Mouse (Mus musculus): ENCODE data around the gene Ift22. TPM values are rescaled to one million over a fixed set of nuclear protein-coding genes. Genes with fewer than 3 reads are reported as not detected.

The Ift22 gene
- polyA plus RNA-seq, 1 experiment: 58.7 TPM

- Histone ChIP-seq H3K27ac (ENCODE audit: insufficient read depth, low read length) (peak overlapping the region; percentile 54; the same call in 1 of the 2 replicates), H3K27me3 (ENCODE audit: control insufficient read depth, insufficient read depth, low read length) (no peaks in the 10 kb centered on the region), H3K4me3 (replicated peaks; ENCODE audit: insufficient read depth, low read depth, low read length) (peak overlapping the region; percentile 93), H3K4me1 (ENCODE audit: control insufficient read depth, insufficient read depth, low read length) (peaks cover 5% of the 10 kb centered on the region)
- TF ChIP-seq CTCF (IDR thresholded peaks at IDR 0.05; ENCODE audit: borderline replicate concordance, insufficient read depth, low read depth, low read length) (no peak), POLR2A (IDR thresholded peaks at IDR 0.05; ENCODE audit: borderline replicate concordance, insufficient read depth, low read length) (no peak)
- 1% methylated on average over 12 of the region's 12 CpGs for WGBS
- peak; percentile 52 to 65 for DNase-seq
Measured at GRCm38 (mm10) chr5:136953440-136953951, 45.5 kb downstream of the Ift22 start.

GRCm38 (mm10) chr5:136955622-136956021 lies 47.7 kb downstream of the Ift22 start:
- DNase-seq: no peak
- TF ChIP-seq POLR2A (IDR thresholded peaks at IDR 0.05; ENCODE audit: borderline replicate concordance, insufficient read depth, low read length) (no peak), CTCF (IDR thresholded peaks at IDR 0.05; ENCODE audit: borderline replicate concordance, insufficient read depth, low read depth, low read length) (no peak)
- WGBS: 89% methylated on average over 4 of the region's 4 CpGs
- Histone ChIP-seq H3K4me3 (replicated peaks; ENCODE audit: insufficient read depth, low read depth, low read length) (no peak overlapping the region), H3K27me3 (ENCODE audit: control insufficient read depth, insufficient read depth, low read length) (no peaks in the 10 kb centered on the region), H3K4me1 (ENCODE audit: control insufficient read depth, insufficient read depth, low read length) (peaks cover 8% of the 10 kb centered on the region), H3K27ac (ENCODE audit: insufficient read depth, low read length) (no peak overlapping the region)

- Histone ChIP-seq H3K4me3 (replicated peaks; ENCODE audit: insufficient read depth, low read depth, low read length) (no peak overlapping the region), H3K27ac (ENCODE audit: insufficient read depth, low read length) (no peak overlapping the region), H3K27me3 (ENCODE audit: control insufficient read depth, insufficient read depth, low read length) (no peaks in the 10 kb centered on the region), H3K4me1 (ENCODE audit: control insufficient read depth, insufficient read depth, low read length) (peaks cover 12% of the 10 kb centered on the region)
- WGBS: 92% methylated on average over 1 of the region's 1 CpGs
- DNase-seq: no peak
- TF ChIP-seq CTCF (IDR thresholded peaks at IDR 0.05; ENCODE audit: borderline replicate concordance, insufficient read depth, low read depth, low read length): no peak
- no peak for TF ChIP-seq POLR2A (IDR thresholded peaks at IDR 0.05; ENCODE audit: borderline replicate concordance, insufficient read depth, low read length)
Measured at GRCm38 (mm10) chr5:136957250-136957649, 49.3 kb downstream of the Ift22 start.

GRCm38 (mm10) chr5:136958991-136959605 lies 51.1 kb downstream of the Ift22 start:
- H3K4me3 ChIP-seq (replicated peaks; ENCODE audit: insufficient read depth, low read depth, low read length): no peak overlapping the region
- TF ChIP-seq POLR2A (IDR thresholded peaks at IDR 0.05; ENCODE audit: borderline replicate concordance, insufficient read depth, low read length) (no peak), CTCF (IDR thresholded peaks at IDR 0.05; ENCODE audit: borderline replicate concordance, insufficient read depth, low read depth, low read length) (no peak)
- no peak overlapping the region for H3K27ac ChIP-seq (ENCODE audit: insufficient read depth, low read length)
- DNase-seq: no peak
- H3K4me1 ChIP-seq (ENCODE audit: control insufficient read depth, insufficient read depth, low read length): peaks cover 11% of the 10 kb centered on the region
- 40% methylated on average over 5 of the region's 5 CpGs for WGBS
- no peaks in the 10 kb centered on the region for H3K27me3 ChIP-seq (ENCODE audit: control insufficient read depth, insufficient read depth, low read length)

GRCm38 (mm10) chr5:136960053-136960452 lies 52.1 kb downstream of the Ift22 start:
- Histone ChIP-seq H3K27ac (ENCODE audit: insufficient read depth, low read length) (no peak overlapping the region), H3K27me3 (ENCODE audit: control insufficient read depth, insufficient read depth, low read length) (no peaks in the 10 kb centered on the region), H3K4me1 (ENCODE audit: control insufficient read depth, insufficient read depth, low read length) (peaks cover 9% of the 10 kb centered on the region; the same call in 1 of the 2 replicates), H3K4me3 (replicated peaks; ENCODE audit: insufficient read depth, low read depth, low read length) (no peak overlapping the region)
- TF ChIP-seq CTCF (IDR thresholded peaks at IDR 0.05; ENCODE audit: borderline replicate concordance, insufficient read depth, low read depth, low read length): no peak
- TF ChIP-seq POLR2A (IDR thresholded peaks at IDR 0.05; ENCODE audit: borderline replicate concordance, insufficient read depth, low read length): no peak
- no peak for DNase-seq
- 70% methylated on average over 6 of the region's 6 CpGs for WGBS

- peak overlapping the region; percentile 99 for H3K4me3 ChIP-seq (replicated peaks; ENCODE audit: insufficient read depth, low read depth, low read length)
Measured at GRCm38 (mm10) chr5:136961334-136961982, 53.5 kb downstream of the Ift22 start.

GRCm38 (mm10) chr5:136961983-136962461 lies 54.1 kb downstream of the Ift22 start:
- DNase-seq: peak; percentile 92 to 95
- Histone ChIP-seq H3K27ac (ENCODE audit: insufficient read depth, low read length) (peak overlapping the region; percentile 95), H3K4me1 (ENCODE audit: control insufficient read depth, insufficient read depth, low read length) (peaks cover 9% of the 10 kb centered on the region; the same call in 1 of the 2 replicates), H3K27me3 (ENCODE audit: control insufficient read depth, insufficient read depth, low read length) (no peaks in the 10 kb centered on the region), H3K4me3 (replicated peaks; ENCODE audit: insufficient read depth, low read depth, low read length) (peak overlapping the region; percentile 99)
- TF ChIP-seq POLR2A (IDR thresholded peaks at IDR 0.05; ENCODE audit: borderline replicate concordance, insufficient read depth, low read length): peak; percentile 77; the same call in 1 of the 2 replicates
- no peak for TF ChIP-seq CTCF (IDR thresholded peaks at IDR 0.05; ENCODE audit: borderline replicate concordance, insufficient read depth, low read depth, low read length)
- under 1% methylated on average over 20 of the region's 20 CpGs for WGBS

More at GRCm38 (mm10) chr5:136961334-136961982, 53.5 kb downstream of the Ift22 start:
- Histone ChIP-seq H3K27ac (ENCODE audit: insufficient read depth, low read length) (peak overlapping the region; percentile 65), H3K27me3 (ENCODE audit: control insufficient read depth, insufficient read depth, low read length) (no peaks in the 10 kb centered on the region), H3K4me1 (ENCODE audit: control insufficient read depth, insufficient read depth, low read length) (peaks cover 9% of the 10 kb centered on the region; the same call in 1 of the 2 replicates)
- TF ChIP-seq CTCF (IDR thresholded peaks at IDR 0.05; ENCODE audit: borderline replicate concordance, insufficient read depth, low read depth, low read length) (no peak), POLR2A (IDR thresholded peaks at IDR 0.05; ENCODE audit: borderline replicate concordance, insufficient read depth, low read length) (no peak)
- peak in 1 of 2 experiments; percentile 38 for DNase-seq
- 24% methylated on average over 5 of the region's 5 CpGs for WGBS
